12 mouse cellular contexts compared by ENCODE assay signal in the genomic region with DNA sequence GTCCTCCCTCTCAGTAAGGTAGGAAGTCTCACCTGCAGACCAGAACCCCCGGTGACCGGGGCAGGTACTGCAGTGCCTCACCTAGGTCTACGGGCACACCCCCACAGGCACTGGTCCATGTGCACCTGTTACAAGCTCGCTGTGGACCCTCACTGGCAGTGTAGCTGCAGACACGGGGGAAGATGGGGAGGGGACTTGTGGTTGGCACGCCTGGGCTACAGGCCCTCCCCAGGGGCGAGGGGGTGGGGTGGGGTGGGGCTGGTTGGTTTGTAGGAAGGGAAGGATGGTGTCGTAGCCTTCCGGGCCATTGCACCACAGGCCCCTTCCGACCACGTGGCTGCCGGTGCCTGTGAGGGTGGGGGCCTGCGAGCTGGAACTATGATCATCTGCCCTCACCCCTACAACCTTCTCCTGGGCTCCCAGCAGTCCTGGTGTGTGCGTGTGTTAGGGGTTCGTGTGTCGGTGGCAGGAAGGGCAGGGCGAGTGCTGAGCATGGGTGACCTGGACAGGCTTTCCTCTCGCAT. TPM values are rescaled to one million over a fixed set of nuclear protein-coding genes. Genes with fewer than 3 reads are reported as not detected.
DNase-seq lines count a peak whose midpoint lies in the region; ATAC-seq and TF ChIP-seq lines count a peak whose summit lies in the region.
"Had no signal": no experiment of that assay in that cellular context is flagged by ENCODE, and none has a peak within 500 bp of the region (broad histone marks: within the 10 kb centered on the region; RNA-seq: fewer than 3 reads in every experiment).

No protein-coding gene starts in this region.

- no peak overlapping the region for H3K27ac ChIP-seq in brown adipose tissue, adult 24 weeks (replicated peaks; ENCODE audit: low read depth, low read length)
- H3K27ac ChIP-seq in thymus, adult 2 months (ENCODE audit: control insufficient read depth, insufficient read depth, low read length) = peak overlapping the region; percentile 74; the same call in 1 of the 2 replicates
- H3K27ac ChIP-seq in forebrain, embryonic 11.5 days (ENCODE audit: low read depth, low read length) = no peak overlapping the region
- H3K27ac ChIP-seq: embryonic facial prominence, embryonic 15.5 days; midbrain, embryonic 13.5 days had no signal

- peak overlapping the region; percentile 23 for H3K4me3 ChIP-seq in brown adipose tissue, adult 24 weeks (ENCODE audit: insufficient read depth, low read depth, low read length)
- H3K4me3 ChIP-seq in thymus, adult 2 months (ENCODE audit: control insufficient read depth, insufficient read depth, low read length) = peak overlapping the region; percentile 61
- no peak overlapping the region for H3K4me3 ChIP-seq in forebrain, embryonic 11.5 days (ENCODE audit: low read depth, low read length)
- H3K4me3 ChIP-seq: embryonic facial prominence, embryonic 15.5 days; midbrain, embryonic 13.5 days had no signal

- no peak for TF ChIP-seq POLR2A in thymus, adult 2 months (IDR thresholded peaks at IDR 0.05; ENCODE audit: control insufficient read depth, extremely low read depth, insufficient read depth, low read length, poor library complexity)

- ATAC-seq in megakaryocyte progenitor cell, adult 5-6 weeks (replicated peaks; ENCODE audit: poor library complexity) = peak; percentile 46
- no peak for ATAC-seq in forebrain, embryonic 11.5 days (replicated peaks; ENCODE audit: low FRiP score)
- ATAC-seq: midbrain, embryonic 13.5 days had no signal

- no peaks in the 10 kb centered on the region for H3K9me3 ChIP-seq in forebrain, embryonic 11.5 days (ENCODE audit: control insufficient read depth, low read length)
- H3K9me3 ChIP-seq: embryonic facial prominence, embryonic 15.5 days; midbrain, embryonic 13.5 days had no signal

- H3K27me3 ChIP-seq in thymus, adult 2 months (ENCODE audit: control insufficient read depth, insufficient read depth, low read length) = no peaks in the 10 kb centered on the region
- H3K27me3 ChIP-seq in forebrain, embryonic 11.5 days (ENCODE audit: control insufficient read depth, insufficient read depth, low read length) = no peaks in the 10 kb centered on the region
- H3K27me3 ChIP-seq: embryonic facial prominence, embryonic 15.5 days; midbrain, embryonic 13.5 days had no signal

- H3K9ac ChIP-seq in forebrain, embryonic 11.5 days (ENCODE audit: low read length) = no peak overlapping the region
- H3K9ac ChIP-seq: embryonic facial prominence, embryonic 15.5 days; midbrain, embryonic 13.5 days had no signal

- TF ChIP-seq CTCF in thymus, adult 2 months (IDR thresholded peaks at IDR 0.05; ENCODE audit: borderline replicate concordance, control insufficient read depth, extremely low read depth, insufficient read depth, low read length, poor library complexity) = no peak

- peaks cover 4% of the 10 kb centered on the region; the same call in 1 of the 2 replicates for H3K36me3 ChIP-seq in thymus, adult 2 months (ENCODE audit: control insufficient read depth, insufficient read depth, low read length)
- H3K36me3 ChIP-seq in forebrain, embryonic 11.5 days (ENCODE audit: control insufficient read depth, insufficient read depth, low read length) = no peaks in the 10 kb centered on the region
- H3K36me3 ChIP-seq: embryonic facial prominence, embryonic 15.5 days; midbrain, embryonic 13.5 days had no signal

- DNase-seq in heart, adult 11 months = peak; percentile 92
- DNase-seq in heart, postnatal 4 days = no peak
- peak; percentile 68 for DNase-seq in thymus, adult 2 months
- DNase-seq in forebrain, embryonic 11.5 days (ENCODE audit: low spot score) = no peak
- no peak for DNase-seq in ovary, postnatal 10 days (ENCODE audit: low spot score)
- DNase-seq in frontal cortex, postnatal 36 days (ENCODE audit: low spot score in 2 of 2) = no peak
- DNase-seq: left cerebral cortex, postnatal 4 days had no signal

- 4% methylated on average over 18 of the region's 18 CpGs for WGBS in thymus, adult 2 months
- WGBS in forebrain, embryonic 11.5 days = 84% methylated on average over 18 of the region's 18 CpGs

- no peaks in the 10 kb centered on the region for H3K4me1 ChIP-seq in brown adipose tissue, adult 24 weeks (ENCODE audit: control insufficient read depth, insufficient read depth, insufficient read length, low read length)
- H3K4me1 ChIP-seq in thymus, adult 2 months (replicated peaks; ENCODE audit: control insufficient read depth, insufficient read depth, low read length) = peaks cover 28% of the 10 kb centered on the region
- no peaks in the 10 kb centered on the region for H3K4me1 ChIP-seq in forebrain, embryonic 11.5 days (replicated peaks; ENCODE audit: control insufficient read depth, insufficient read depth, low read length)
- H3K4me1 ChIP-seq: embryonic facial prominence, embryonic 15.5 days; midbrain, embryonic 13.5 days had no signal

- H3K4me2 ChIP-seq in forebrain, embryonic 11.5 days (ENCODE audit: low read depth, low read length, severe bottlenecking) = no peak overlapping the region
- H3K4me2 ChIP-seq: embryonic facial prominence, embryonic 15.5 days; midbrain, embryonic 13.5 days had no signal

RNA-seq across cellular contexts. Expression of a gene that starts 1.2 kb away (rescaled TPM):
- total RNA-seq in heart, postnatal 4 days (2021) = under 1 TPM in 1 of 2 experiments, not detected in 1; 0.14 TPM
- not detected in 2 replicates for polyA plus RNA-seq in brown adipose tissue, adult 24 weeks (2012; ENCODE audit: insufficient read depth, insufficient read length, missing spikeins)
- total RNA-seq in megakaryocyte progenitor cell, adult 5-6 weeks (2015) = 11.4 and 20.2 TPM in 2 replicates
- total RNA-seq in megakaryocyte progenitor cell, adult 5-6 weeks (2017) = 8.4 and 26.8 TPM in 2 replicates
- 5.3 and 5.8 TPM in 2 replicates for polyA plus RNA-seq in thymus, adult 2 months (2012; rRNA removed)
- polyA plus RNA-seq in forebrain, embryonic 11.5 days (2014; fragmentation: Nextera tagmentation; extraction: Ambion mirVana) = not detected in 2 replicates
- polyA plus RNA-seq: kidney, embryonic 16.5 days; midbrain, embryonic 13.5 days had no signal

RNA-seq across cellular contexts. Expression of a gene that starts 19.4 kb away (rescaled TPM):
- 1 to 10 TPM; 4.7 to 5.1 TPM for total RNA-seq in heart, postnatal 4 days (2021)
- 2.4 and 3.4 TPM in 2 replicates for polyA plus RNA-seq in brown adipose tissue, adult 24 weeks (2012; ENCODE audit: insufficient read depth, insufficient read length, missing spikeins)
- total RNA-seq in megakaryocyte progenitor cell, adult 5-6 weeks (2015) = 0.59 and 0.61 TPM in 2 replicates
- total RNA-seq in megakaryocyte progenitor cell, adult 5-6 weeks (2017) = 0.42 and 0.47 TPM in 2 replicates
- polyA plus RNA-seq in thymus, adult 2 months (2012; rRNA removed) = 23.3 and 34.5 TPM in 2 replicates
- polyA plus RNA-seq in forebrain, embryonic 11.5 days (2014; fragmentation: Nextera tagmentation; extraction: Ambion mirVana) = 2.0 and 2.5 TPM in 2 replicates

RNA-seq across cellular contexts. Expression of a gene that starts 19.9 kb away (rescaled TPM):
- total RNA-seq in heart, postnatal 4 days (2021) = 1 to 10 TPM; 1.8 to 2.0 TPM
- polyA plus RNA-seq in brown adipose tissue, adult 24 weeks (2012; ENCODE audit: insufficient read depth, insufficient read length, missing spikeins) = 0.36 TPM in 1 of 2 replicates, not detected in the other
- total RNA-seq in megakaryocyte progenitor cell, adult 5-6 weeks (2015) = 0.12 and 1.4 TPM in 2 replicates
- 0.20 and 0.37 TPM in 2 replicates for total RNA-seq in megakaryocyte progenitor cell, adult 5-6 weeks (2017)
- polyA plus RNA-seq in thymus, adult 2 months (2012; rRNA removed) = 1.7 and 2.2 TPM in 2 replicates
- not detected in 2 replicates for polyA plus RNA-seq in forebrain, embryonic 11.5 days (2014; fragmentation: Nextera tagmentation; extraction: Ambion mirVana)

RNA-seq across cellular contexts. Expression of a gene that starts 50.9 kb away (rescaled TPM):
- total RNA-seq in heart, postnatal 4 days (2021) = 10 to 100 TPM; 10.9 to 11.8 TPM
- polyA plus RNA-seq in brown adipose tissue, adult 24 weeks (2012; ENCODE audit: insufficient read depth, insufficient read length, missing spikeins) = 2.4 and 2.9 TPM in 2 replicates
- total RNA-seq in megakaryocyte progenitor cell, adult 5-6 weeks (2015) = 1.9 and 2.7 TPM in 2 replicates
- 4.3 and 8.0 TPM in 2 replicates for total RNA-seq in megakaryocyte progenitor cell, adult 5-6 weeks (2017)
- polyA plus RNA-seq in thymus, adult 2 months (2012; rRNA removed) = 98.1 and 112 TPM in 2 replicates
- polyA plus RNA-seq in forebrain, embryonic 11.5 days (2014; fragmentation: Nextera tagmentation; extraction: Ambion mirVana) = 22.4 and 23.0 TPM in 2 replicates

Comparison
In these comparisons a context has a peak if more than half of its experiments do, and no peak if none do; other contexts are left out.
1. DNase-seq: peak in heart, adult 11 months (single experiment) and thymus, adult 2 months (single experiment); none in heart, postnatal 4 days (single experiment), forebrain, embryonic 11.5 days (single experiment), ovary, postnatal 10 days (single experiment) and frontal cortex, postnatal 36 days (0 of 2).